Mouse (Mus musculus): ENCODE measurements around the gene Pfdn5.

The Pfdn5 gene

GRCm38 (mm10) chr15:102326022-102326576 lies at the start of gene Pfdn5:
Pfdn5 (plus strand) TSS chr15:102326116.
- peak; percentile 86 for DNase-seq (ENCODE audit: low spot score)

DNA sequence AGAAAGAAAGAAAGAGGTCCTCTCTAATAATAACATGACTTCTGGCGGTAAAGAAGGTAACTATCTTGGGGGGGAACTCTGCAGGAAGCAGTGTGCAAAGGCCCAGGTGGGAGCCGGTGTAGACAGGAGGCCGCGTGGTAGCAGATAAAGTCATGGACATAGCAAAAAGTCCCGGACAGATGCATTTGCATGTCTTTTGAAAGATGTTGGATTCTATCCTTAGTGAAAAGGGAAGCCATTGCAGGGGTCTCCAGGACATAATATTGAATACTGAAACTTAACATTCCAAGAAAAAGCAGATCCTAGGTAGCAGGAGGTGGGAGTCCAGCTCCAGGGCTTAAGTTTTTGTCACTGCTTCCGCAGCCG lies 47.2 kb upstream of the Pfdn5 start:
- DNase-seq (ENCODE audit: low spot score): no peak

- peak; percentile 90 for DNase-seq (ENCODE audit: low spot score)
Observed at GRCm38 (mm10) chr15:102279092-102279782, 46.7 kb upstream of the Pfdn5 start, which contains the start of gene Mfsd5. Mfsd5 (plus strand) TSS chr15:102279454.

DNA sequence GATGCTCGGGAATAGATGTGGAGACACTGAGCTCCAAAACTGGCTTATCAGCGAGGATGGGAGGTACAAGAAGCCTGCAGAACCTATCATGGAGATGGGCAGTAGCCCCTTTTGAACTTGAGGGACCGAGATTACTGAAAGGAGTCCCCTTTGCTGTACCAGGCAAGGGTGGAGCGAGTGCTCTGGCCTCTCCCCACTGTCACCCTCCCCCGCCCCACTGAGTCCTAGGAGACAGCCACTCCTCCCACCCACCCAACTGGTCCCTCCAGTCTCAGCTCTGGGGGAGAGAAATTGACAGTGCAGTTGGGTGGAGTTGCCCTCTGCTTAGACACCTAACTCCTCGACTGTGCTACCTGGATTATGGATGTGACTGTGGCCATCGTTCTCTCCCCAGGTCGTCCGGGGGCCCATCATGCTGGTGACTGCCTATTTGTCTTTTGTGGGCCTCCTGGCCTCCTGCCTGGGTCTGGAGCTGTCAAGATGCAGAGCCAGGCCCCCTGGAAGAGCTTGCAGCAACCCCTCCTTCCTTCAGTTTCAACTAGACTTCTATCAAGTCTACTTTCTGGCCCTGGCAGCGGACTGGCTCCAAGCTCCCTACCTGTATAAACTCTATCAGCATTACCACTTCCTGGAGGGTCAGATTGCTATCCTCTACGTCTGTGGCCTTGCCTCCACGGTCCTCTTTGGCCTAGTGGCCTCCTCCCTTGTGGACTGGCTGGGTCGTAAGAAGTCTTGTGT lies 46.0 kb upstream of the Pfdn5 start:
- no peak for DNase-seq (ENCODE audit: low spot score)

GRCm38 (mm10) chr15:102280623-102281022 lies 45.3 kb upstream of the Pfdn5 start:
- DNase-seq (ENCODE audit: low spot score): no peak

GRCm38 (mm10) chr15:102282463-102283292 lies 43.2 kb upstream of the Pfdn5 start:
- no peak for DNase-seq (ENCODE audit: low spot score)

DNA sequence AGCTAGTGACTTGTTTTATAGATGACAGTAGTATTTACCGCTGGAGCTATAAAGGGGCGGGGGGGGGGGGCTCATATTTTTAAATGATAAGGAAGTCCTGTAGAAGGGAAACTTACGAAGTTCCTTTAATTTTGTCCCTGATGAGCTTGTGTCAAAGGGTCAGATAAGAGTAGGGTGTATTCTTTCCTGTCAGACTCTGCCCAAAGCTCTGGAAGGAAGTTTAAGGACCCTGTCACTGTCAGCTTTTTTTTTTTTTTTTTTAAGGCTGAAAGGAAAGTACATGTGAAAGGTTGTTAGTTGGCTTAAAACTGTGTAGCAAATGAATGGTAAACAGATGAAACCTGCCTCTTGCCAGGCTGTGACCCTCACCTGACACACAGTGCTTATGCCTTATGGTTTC lies 42.3 kb upstream of the Pfdn5 start:
- no peak for DNase-seq (ENCODE audit: low spot score)

- no peak for DNase-seq (ENCODE audit: low spot score)
Observed at GRCm38 (mm10) chr15:102287395-102287794, 38.5 kb upstream of the Pfdn5 start.

- peak; percentile 90 for DNase-seq (ENCODE audit: low spot score)
Observed at GRCm38 (mm10) chr15:102295633-102296367, 30.1 kb upstream of the Pfdn5 start, which contains the start of gene Espl1. Espl1 (plus strand) TSS chr15:102296266.

- DNase-seq (ENCODE audit: low spot score): no peak
Observed at GRCm38 (mm10) chr15:102296368-102297006, 29.4 kb upstream of the Pfdn5 start.

GRCm38 (mm10) chr15:102302542-102302941 lies 23.4 kb upstream of the Pfdn5 start:
- no peak for DNase-seq (ENCODE audit: low spot score)

DNA sequence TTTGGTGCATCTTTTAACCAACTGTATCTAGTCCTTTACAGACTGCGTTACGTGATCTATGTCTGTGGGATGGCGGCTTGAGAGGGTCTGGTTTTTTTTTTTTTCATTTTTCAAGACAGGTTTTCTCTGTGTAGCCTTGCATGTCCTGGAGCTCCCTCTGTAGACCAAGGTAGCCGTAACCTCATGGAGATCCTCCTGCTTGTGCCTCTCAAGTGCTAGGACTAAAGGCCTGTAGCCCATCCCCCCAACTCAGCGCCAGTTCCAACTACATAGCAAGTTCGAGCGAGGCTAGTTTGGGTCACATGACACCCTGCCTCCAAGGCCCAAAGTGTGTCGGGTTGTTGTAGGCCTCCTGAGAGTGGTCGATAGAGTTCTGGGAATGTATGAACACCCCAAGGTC lies 17.2 kb upstream of the Pfdn5 start:
- no peak for DNase-seq (ENCODE audit: low spot score)

- peak; percentile 65 for DNase-seq (ENCODE audit: low spot score)
Observed at GRCm38 (mm10) chr15:102310074-102310845, 15.7 kb upstream of the Pfdn5 start.

GRCm38 (mm10) chr15:102311489-102311888 lies 14.4 kb upstream of the Pfdn5 start:
- DNase-seq (ENCODE audit: low spot score): no peak

DNA sequence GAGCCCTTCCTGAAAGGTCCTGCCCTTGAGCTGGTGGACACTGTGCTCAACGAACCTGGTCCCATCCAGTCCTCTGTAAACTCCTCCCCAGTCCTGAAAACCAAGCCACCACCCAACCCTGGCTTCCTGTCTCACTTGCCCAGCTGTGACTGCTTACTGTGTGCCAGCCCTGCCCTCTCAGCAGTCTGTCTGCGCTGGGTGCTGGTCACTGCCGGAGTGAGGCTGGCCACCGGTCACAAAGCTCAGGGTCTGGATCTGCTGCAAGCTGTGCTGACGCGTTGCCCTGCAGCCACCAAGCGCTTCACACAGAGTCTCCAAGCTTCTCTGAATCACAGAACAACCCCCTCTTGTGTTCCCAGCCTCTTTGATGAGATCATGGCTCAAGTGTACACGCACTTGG lies 10.6 kb upstream of the Pfdn5 start:
- no peak for DNase-seq (ENCODE audit: low spot score)

DNA sequence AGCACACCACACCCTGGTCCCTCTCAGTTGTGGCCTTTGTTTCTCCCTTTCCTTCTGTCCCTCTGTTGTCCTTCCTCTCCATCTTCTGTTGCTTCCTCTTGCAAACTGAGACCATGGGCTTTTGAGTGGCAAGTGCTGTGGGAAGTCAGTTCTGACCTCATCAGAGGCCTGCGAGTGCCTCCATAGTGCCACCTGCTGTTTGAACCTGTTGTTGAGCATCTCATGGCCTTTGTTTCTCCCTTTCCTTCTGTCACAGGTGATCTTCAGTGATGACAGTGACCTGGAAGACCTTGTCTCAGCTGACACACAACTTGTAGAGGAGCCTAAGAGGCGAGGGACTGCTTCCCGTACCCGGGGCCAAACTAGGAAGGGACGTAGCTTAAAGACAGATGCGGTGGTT lies 9.7 kb upstream of the Pfdn5 start:
- peak; percentile 33 for DNase-seq (ENCODE audit: low spot score)

DNA sequence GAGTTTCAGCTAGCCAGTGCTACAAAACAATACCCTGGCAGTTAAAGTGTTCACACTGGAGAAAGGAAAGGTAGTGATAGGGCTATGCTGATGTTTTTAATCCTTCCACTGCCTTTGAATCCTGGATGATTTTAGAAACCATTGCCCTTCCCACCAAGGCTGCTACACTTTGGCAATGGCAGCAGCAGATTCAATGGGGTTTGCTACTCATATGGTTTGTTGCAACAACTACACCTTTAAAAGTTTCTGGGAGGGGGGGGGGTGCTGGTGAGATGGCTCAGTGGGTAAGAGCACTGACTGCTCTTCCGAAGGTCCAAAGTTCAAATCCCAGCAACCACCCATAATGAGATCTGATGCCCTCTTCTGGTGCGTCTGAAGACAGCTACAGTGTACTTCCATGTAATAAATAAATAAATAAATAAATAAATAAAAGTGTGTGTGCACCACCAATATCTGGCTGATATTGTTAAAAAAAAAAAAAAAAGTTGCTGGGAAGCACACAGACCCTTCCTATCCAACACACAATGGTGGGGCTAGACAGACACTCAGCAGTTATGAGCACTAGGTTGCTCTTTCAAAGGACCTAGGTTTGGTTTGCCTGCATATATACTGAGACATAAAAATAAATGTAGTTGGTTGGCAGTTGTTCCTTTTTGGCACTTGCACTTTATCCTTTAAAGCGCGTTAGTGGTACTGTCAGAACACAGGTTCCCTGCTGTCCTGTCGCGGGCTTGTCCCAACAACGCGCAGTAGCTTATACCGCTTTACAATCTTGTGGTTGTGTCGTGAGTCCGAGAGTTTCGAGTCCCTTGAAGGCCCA lies 1.1 kb upstream of the Pfdn5 start:
- DNase-seq (ENCODE audit: low spot score): no peak

DNA sequence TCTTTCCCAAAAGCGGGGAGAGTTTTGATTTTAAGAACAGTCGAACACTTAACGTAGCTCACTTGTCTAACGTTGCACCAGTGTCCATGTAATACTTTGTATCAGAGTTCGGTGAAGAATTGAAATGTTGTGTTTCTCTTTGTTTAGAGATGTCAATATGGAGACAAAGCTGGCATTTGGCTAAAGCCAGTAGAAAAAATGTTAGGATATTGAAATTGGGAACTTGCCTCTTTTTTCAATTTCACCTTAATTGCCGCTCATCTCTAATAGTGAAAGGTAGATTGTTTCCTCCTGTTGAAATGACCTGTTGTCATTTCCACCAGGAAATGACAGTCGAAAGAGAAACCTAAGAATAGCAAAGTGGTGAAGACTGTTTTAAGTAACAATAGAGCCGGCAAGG lies 976 bp downstream of the Pfdn5 start:
- DNase-seq (ENCODE audit: low spot score): no peak

GRCm38 (mm10) chr15:102331610-102332015 lies 5.7 kb downstream of the Pfdn5 start, which contains the start of gene Myg1:
Myg1 (plus strand) TSS chr15:102331709.
- DNase-seq (ENCODE audit: low spot score): peak; percentile 78

Data from ovary, postnatal 36 days (tissue).